Mouse (Mus musculus) kidney, embryonic 16.5 days (tissue): Measurements from ENCODE around the gene Cdca5. TPM values are rescaled to one million over a fixed set of nuclear protein-coding genes. Genes with fewer than 3 reads are reported as not detected.
A peak's percentile ranks its signal among the peaks of the same experiment; 100 is the strongest.

ENCODE experiments used
- ATAC-seq: fragments of 200-750 bp; cut with Nextera tagmentation; 2 replicates; pipeline ENCODE4 v1.8.0; 2017; ENCODE audit warnings: moderate TSS enrichment; ENCODE audit not compliant: low FRiP score, low TSS enrichment
- H3K27ac ChIP-seq: fragments of 300-500 bp; sonication (generic); 2 replicates; pipeline ENCODE4 v1.5.1; 2014; ENCODE audit warnings: low read length
- H3K27me3 ChIP-seq: fragments of 300-500 bp; sonication (generic); 2 replicates; pipeline ENCODE4 v1.6.1; 2014; ENCODE audit warnings: low read length, control low read depth, mixed read lengths; ENCODE audit not compliant: insufficient read depth
- H3K36me3 ChIP-seq: fragments of 300-500 bp; sonication (generic); 2 replicates; pipeline ENCODE4 v1.6.1; 2014; ENCODE audit warnings: low read length, control low read depth, mixed read lengths; ENCODE audit not compliant: insufficient read depth
- H3K4me1 ChIP-seq: fragments of 300-500 bp; sonication (generic); 2 replicates; pipeline ENCODE4 v1.6.1; 2014; ENCODE audit warnings: low read length, control low read depth, mixed read lengths; ENCODE audit not compliant: insufficient read depth
- H3K4me2 ChIP-seq: fragments of 300-500 bp; sonication (generic); replicated peaks from 2 replicates; pipeline ENCODE4 v1.6.1; 2014; ENCODE audit warnings: low read depth, low read length
- H3K4me3 ChIP-seq: fragments of 300-500 bp; sonication (generic); 2 replicates; pipeline ENCODE4 v1.5.1; 2014; ENCODE audit warnings: mild to moderate bottlenecking, low read length
- H3K9ac ChIP-seq: fragments of 300-500 bp; sonication (generic); replicated peaks from 2 replicates; pipeline ENCODE4 v1.6.1; 2014; ENCODE audit warnings: low read length
- H3K9me3 ChIP-seq: fragments of 300-500 bp; sonication (generic); 2 replicates; pipeline ENCODE4 v1.6.1; 2016; ENCODE audit warnings: low read length, control low read depth
- WGBS: fragments of 180-500 bp; shearing (Covaris S2); extraction: QIAGEN DNeasy Blood & Tissue Kit; methylation state at CpG from one replicate; pipeline ENCODE4 v1.1.7; 2014; 5-methylcytosine and 5-hydroxymethylcytosine counted together
- polyA plus RNA-seq: library from polyadenylated mRNA; unstranded; fragments of >200 nt; fragmentation: Nextera tagmentation; extraction: Ambion mirVana; gene quantifications from 2 replicates; pipeline ENCODE4 v1.2.1, GENCODE M21; 2015

Gene Cdca5
- polyA plus RNA-seq, 1 experiment from 2014 or later, result 43.6 TPM

- Histone ChIP-seq H3K36me3 (peaks cover 37% of the 10 kb centered on the region), H3K9me3 (no peaks in the 10 kb centered on the region), H3K27ac (no peak overlapping the region), H3K4me3 (no peak overlapping the region), H3K4me2 (no peak overlapping the region), H3K9ac (no peak overlapping the region), H3K27me3 (no peaks in the 10 kb centered on the region), H3K4me1 (peaks cover 22% of the 10 kb centered on the region)
- 91% methylated on average over 31 of the region's 31 CpGs for WGBS
- ATAC-seq, result no peak
Measured at GRCm38 (mm10) chr19:6070571-6071250, 14.1 kb upstream of the Cdca5 start.

GRCm38 (mm10) chr19:6071261-6071660 is 13.5 kb upstream of the Cdca5 start:
- ATAC-seq, result no peak
- no peaks in the 10 kb centered on the region for H3K9me3 ChIP-seq
- H3K4me2 ChIP-seq, result no peak overlapping the region
- H3K9ac ChIP-seq, result no peak overlapping the region
- no peak overlapping the region for H3K27ac ChIP-seq
- peaks cover 37% of the 10 kb centered on the region for H3K36me3 ChIP-seq
- WGBS, result 92% methylated on average over 19 of the region's 19 CpGs
- no peaks in the 10 kb centered on the region for H3K27me3 ChIP-seq
- H3K4me3 ChIP-seq, result no peak overlapping the region
- peaks cover 28% of the 10 kb centered on the region for H3K4me1 ChIP-seq

- Histone ChIP-seq H3K27me3 (no peaks in the 10 kb centered on the region), H3K4me1 (peaks cover 8% of the 10 kb centered on the region), H3K4me2 (no peak overlapping the region), H3K9ac (no peak overlapping the region), H3K27ac (no peak overlapping the region), H3K36me3 (peaks cover 37% of the 10 kb centered on the region), H3K4me3 (no peak overlapping the region), H3K9me3 (no peaks in the 10 kb centered on the region)
- no peak for ATAC-seq
- 92% methylated on average over 5 of the region's 5 CpGs for WGBS
Measured at GRCm38 (mm10) chr19:6073889-6074288, 10.9 kb upstream of the Cdca5 start.

- H3K27me3 ChIP-seq, result no peaks in the 10 kb centered on the region
- peaks cover 8% of the 10 kb centered on the region for H3K4me1 ChIP-seq
- peak within 1 kb of the TSS; percentile 83 for H3K4me3 ChIP-seq
- H3K9me3 ChIP-seq, result no peaks in the 10 kb centered on the region
- peak within 1 kb of the TSS; percentile 84 for H3K27ac ChIP-seq
- H3K9ac ChIP-seq, result peak within 1 kb of the TSS; percentile 88
- WGBS, result under 1% methylated on average over 33 of the region's 33 CpGs
- H3K4me2 ChIP-seq, result peak within 1 kb of the TSS; percentile 91
- H3K36me3 ChIP-seq, result peaks cover 23% of the 10 kb centered on the region
- peak; percentile 90 for ATAC-seq
Measured at GRCm38 (mm10) chr19:6076564-6077393, 8.0 kb upstream of the Cdca5 start, which contains the start of gene Vps51. Gene Vps51 (minus strand): TSS chr19:6077231.

- Histone ChIP-seq H3K9ac (no peak within 1 kb of the TSS), H3K4me1 (peaks cover 19% of the 10 kb centered on the region), H3K36me3 (peaks cover 20% of the 10 kb centered on the region), H3K4me2 (no peak within 1 kb of the TSS), H3K27ac (no peak within 1 kb of the TSS), H3K27me3 (no peaks in the 10 kb centered on the region), H3K4me3 (no peak within 1 kb of the TSS), H3K9me3 (no peaks in the 10 kb centered on the region)
- no peak for ATAC-seq
- WGBS, result 93% methylated on average over 12 of the region's 12 CpGs
Measured at GRCm38 (mm10) chr19:6079983-6080480, 4.8 kb upstream of the Cdca5 start, which contains the start of gene Tmem262. Gene Tmem262 (plus strand): TSS chr19:6080033.

- no peak within 1 kb of the TSS for H3K4me3 ChIP-seq
- H3K27me3 ChIP-seq, result no peaks in the 10 kb centered on the region
- no peak within 1 kb of the TSS for H3K9ac ChIP-seq
- no peaks in the 10 kb centered on the region for H3K9me3 ChIP-seq
- no peak within 1 kb of the TSS for H3K4me2 ChIP-seq
- H3K4me1 ChIP-seq, result peaks cover 15% of the 10 kb centered on the region
- peaks cover 19% of the 10 kb centered on the region for H3K36me3 ChIP-seq
- 93% methylated on average over 9 of the region's 9 CpGs for WGBS
- no peak within 1 kb of the TSS for H3K27ac ChIP-seq
- no peak for ATAC-seq
Measured at GRCm38 (mm10) chr19:6082156-6082555, 2.6 kb upstream of the Cdca5 start, which contains the start of gene Gm28374. Gene Gm28374 (minus strand): TSS chr19:6082256.

- WGBS, result under 1% methylated on average over 17 of the region's 17 CpGs
- Histone ChIP-seq H3K27me3 (no peaks in the 10 kb centered on the region), H3K9ac (peak overlapping the region; percentile 80), H3K36me3 (peaks cover 23% of the 10 kb centered on the region), H3K9me3 (no peaks in the 10 kb centered on the region), H3K4me2 (peak overlapping the region; percentile 91), H3K4me3 (peak overlapping the region; percentile 85), H3K27ac (peak overlapping the region; percentile 65), H3K4me1 (peaks cover 15% of the 10 kb centered on the region)
- peak; percentile 80 for ATAC-seq
Measured at GRCm38 (mm10) chr19:6085417-6085879, 665 bp downstream of the Cdca5 start.

GRCm38 (mm10) chr19:6088841-6089240 is 4.1 kb downstream of the Cdca5 start:
- H3K9ac ChIP-seq, result no peak overlapping the region
- peaks cover 30% of the 10 kb centered on the region for H3K36me3 ChIP-seq
- no peak for ATAC-seq
- 89% methylated on average over 13 of the region's 13 CpGs for WGBS
- H3K4me3 ChIP-seq, result no peak overlapping the region
- peaks cover 9% of the 10 kb centered on the region for H3K4me1 ChIP-seq
- no peaks in the 10 kb centered on the region for H3K27me3 ChIP-seq
- no peaks in the 10 kb centered on the region for H3K9me3 ChIP-seq
- H3K4me2 ChIP-seq, result no peak overlapping the region
- no peak overlapping the region for H3K27ac ChIP-seq

GRCm38 (mm10) chr19:6094119-6094518 is 9.3 kb downstream of the Cdca5 start, which contains the start of gene AC131692.1:
Gene AC131692.1 (plus strand): TSS chr19:6094419.
- Histone ChIP-seq H3K36me3 (peaks cover 31% of the 10 kb centered on the region), H3K27ac (no peak within 1 kb of the TSS), H3K9ac (no peak within 1 kb of the TSS), H3K9me3 (no peaks in the 10 kb centered on the region), H3K4me3 (no peak within 1 kb of the TSS), H3K4me2 (no peak within 1 kb of the TSS), H3K27me3 (no peaks in the 10 kb centered on the region), H3K4me1 (no peaks in the 10 kb centered on the region)
- WGBS, result 88% methylated on average over 7 of the region's 7 CpGs
- no peak for ATAC-seq
